Mouse (Mus musculus) brown adipose tissue, adult 24 weeks (tissue): Measurements from ENCODE around the gene Tmem247. TPM values are rescaled to one million over a fixed set of nuclear protein-coding genes. Genes with fewer than 3 reads are reported as not detected.

ENCODE experiments used
- H3K27ac ChIP-seq: fragments of 200-500 bp; replicated peaks from 2 replicates; pipeline ENCODE4 v1.5.1; 2012; ENCODE audit warnings: low read depth, mild to moderate bottlenecking, low read length
- H3K4me1 ChIP-seq: fragments of 200-500 bp; 2 replicates; pipeline ENCODE4 v1.6.1; 2012; ENCODE audit warnings: low read length, mixed read lengths; ENCODE audit not compliant: control insufficient read depth, insufficient read depth, insufficient read length
- H3K4me3 ChIP-seq: fragments of 200-500 bp; 2 replicates; pipeline ENCODE4 v1.5.1; 2012; ENCODE audit warnings: low read depth, mild to moderate bottlenecking, low read length, moderate library complexity; ENCODE audit not compliant: insufficient read depth
- polyA plus RNA-seq: library from polyadenylated mRNA; stranded (reverse); fragments of >200 nt; gene quantifications from 2 replicates; pipeline ENCODE4 v1.2.4, GENCODE M21; 2012; ENCODE audit not compliant: missing spikeins, insufficient read depth, insufficient read length

The Tmem247 gene
- not detected in 2 replicates for polyA plus RNA-seq

GRCm38 (mm10) chr17:86917048-86917447 lies at the start of gene Tmem247:
Tmem247 (plus strand) TSS chr17:86917348.
- Histone ChIP-seq H3K4me3 (no peak within 1 kb of the TSS), H3K4me1 (no peaks in the 10 kb centered on the region), H3K27ac (no peak within 1 kb of the TSS)

GRCm38 (mm10) chr17:86870586-86870985 lies 46.6 kb upstream of the Tmem247 start:
- no peak overlapping the region for H3K27ac ChIP-seq
- no peaks in the 10 kb centered on the region for H3K4me1 ChIP-seq
- H3K4me3 ChIP-seq = no peak overlapping the region

GRCm38 (mm10) chr17:86872643-86873042 lies 44.5 kb upstream of the Tmem247 start:
- no peak overlapping the region for H3K4me3 ChIP-seq
- H3K4me1 ChIP-seq = no peaks in the 10 kb centered on the region
- no peak overlapping the region for H3K27ac ChIP-seq

- Histone ChIP-seq H3K4me1 (no peaks in the 10 kb centered on the region), H3K4me3 (no peak overlapping the region), H3K27ac (no peak overlapping the region)
These were observed 40.2 kb upstream of the Tmem247 start for GRCm38 (mm10) chr17:86876940-86877339.

GRCm38 (mm10) chr17:86877747-86878146 lies 39.4 kb upstream of the Tmem247 start:
- Histone ChIP-seq H3K27ac (no peak overlapping the region), H3K4me3 (no peak overlapping the region), H3K4me1 (no peaks in the 10 kb centered on the region)

- no peak overlapping the region for H3K27ac ChIP-seq
- H3K4me3 ChIP-seq = no peak overlapping the region
- H3K4me1 ChIP-seq = no peaks in the 10 kb centered on the region
These were observed 37.1 kb upstream of the Tmem247 start for GRCm38 (mm10) chr17:86880056-86880455.

GRCm38 (mm10) chr17:86880461-86881044 lies 36.6 kb upstream of the Tmem247 start:
- Histone ChIP-seq H3K4me3 (no peak overlapping the region), H3K4me1 (no peaks in the 10 kb centered on the region), H3K27ac (no peak overlapping the region)

GRCm38 (mm10) chr17:86895191-86895590 lies 22.0 kb upstream of the Tmem247 start:
- Histone ChIP-seq H3K27ac (no peak overlapping the region), H3K4me3 (no peak overlapping the region), H3K4me1 (no peaks in the 10 kb centered on the region)

GRCm38 (mm10) chr17:86897486-86898165 lies 19.5 kb upstream of the Tmem247 start:
- Histone ChIP-seq H3K4me3 (no peak overlapping the region), H3K4me1 (no peaks in the 10 kb centered on the region), H3K27ac (no peak overlapping the region)

- Histone ChIP-seq H3K27ac (no peak overlapping the region), H3K4me3 (no peak overlapping the region), H3K4me1 (no peaks in the 10 kb centered on the region)
These were observed 17.3 kb upstream of the Tmem247 start for GRCm38 (mm10) chr17:86899821-86900220.

- H3K4me3 ChIP-seq = no peak overlapping the region
- H3K4me1 ChIP-seq = 0 out of 2 replicates have a peak, but pooled peaks cover 2% of the 10 kb centered on the region
- H3K27ac ChIP-seq = no peak overlapping the region
These were observed 16.6 kb upstream of the Tmem247 start for GRCm38 (mm10) chr17:86900564-86900963.

- H3K4me1 ChIP-seq = 0 out of 2 replicates have a peak, but pooled peaks cover 2% of the 10 kb centered on the region
- no peak overlapping the region for H3K27ac ChIP-seq
- no peak overlapping the region for H3K4me3 ChIP-seq
These were observed 14.6 kb upstream of the Tmem247 start for GRCm38 (mm10) chr17:86902399-86903067.

GRCm38 (mm10) chr17:86903596-86903995 lies 13.6 kb upstream of the Tmem247 start:
- Histone ChIP-seq H3K4me1 (0 out of 2 replicates have a peak, but pooled peaks cover 2% of the 10 kb centered on the region), H3K4me3 (no peak overlapping the region), H3K27ac (no peak overlapping the region)

GRCm38 (mm10) chr17:86904206-86904605 lies 12.9 kb upstream of the Tmem247 start:
- no peak overlapping the region for H3K4me3 ChIP-seq
- H3K27ac ChIP-seq = no peak overlapping the region
- H3K4me1 ChIP-seq = 0 out of 2 replicates have a peak, but pooled peaks cover 2% of the 10 kb centered on the region

- Histone ChIP-seq H3K4me1 (0 out of 2 replicates have a peak, but pooled peaks cover 2% of the 10 kb centered on the region), H3K4me3 (0 out of 2 replicates have a peak overlapping the region, but pooled peaks have one; percentile 4), H3K27ac (peak overlapping the region; percentile 14; the same call in 1 of the 2 replicates)
These were observed 11.6 kb upstream of the Tmem247 start for GRCm38 (mm10) chr17:86905297-86906135.
